Mouse (Mus musculus): Measurements from ENCODE around the gene Ticam1.

DNA sequence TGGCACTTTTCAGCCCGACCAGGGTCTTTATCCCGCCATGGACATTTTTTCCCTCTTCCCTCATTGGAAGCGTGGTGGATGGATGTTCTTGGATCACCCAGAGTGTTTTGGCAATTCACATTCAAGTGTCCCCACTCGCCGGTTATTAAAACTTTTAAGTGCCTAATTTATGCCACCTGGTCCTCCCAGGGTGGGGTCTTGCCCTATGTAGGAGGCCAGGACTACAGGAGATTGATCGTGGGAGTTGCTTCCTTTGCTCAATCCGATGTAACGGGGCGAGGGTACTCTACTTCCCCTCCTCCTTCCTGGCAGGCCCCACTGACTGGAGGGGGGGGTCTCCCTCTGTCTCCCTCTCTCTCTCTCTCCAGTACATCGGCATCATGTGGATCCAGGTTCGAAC, 28.1 kb upstream of the Ticam1 start:
- TF ChIP-seq CTCF (IDR thresholded peaks at IDR 0.05; ENCODE audit: low read depth) (no peak), EP300 (IDR thresholded peaks at IDR 0.05; ENCODE audit: low read depth) (no peak)
